27 mouse cellular contexts compared by ENCODE assay signal in the genomic region with DNA sequence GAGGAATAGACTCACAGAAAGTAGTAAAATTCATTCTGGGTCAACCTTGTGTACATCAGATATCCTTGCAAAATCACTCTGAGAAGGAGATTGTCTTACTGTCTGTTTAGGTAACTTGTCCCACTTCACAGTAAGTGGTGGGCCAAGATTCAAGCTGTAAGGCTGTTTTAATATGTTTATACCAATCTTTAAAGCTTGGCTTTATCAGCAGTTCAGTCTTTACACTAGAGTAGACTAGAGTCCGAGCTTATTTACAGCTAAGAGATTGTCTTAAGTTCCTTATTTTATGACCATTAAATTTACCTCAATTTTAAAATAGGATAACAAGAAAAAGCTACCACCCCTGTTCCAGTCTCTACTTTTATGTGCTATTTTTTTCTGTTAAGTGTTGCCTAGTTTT.
"Had no signal": no experiment of that assay in that cellular context is flagged by ENCODE, and none has a peak within 500 bp of the region (broad histone marks: within the 10 kb centered on the region; RNA-seq: fewer than 3 reads in every experiment).

No protein-coding gene starts in this region.

- H3K4me3 ChIP-seq: embryonic facial prominence, embryonic 10.5 days; embryonic facial prominence, embryonic 12.5 days; embryonic facial prominence, embryonic 13.5 days; embryonic facial prominence, embryonic 15.5 days; erythroblast, embryonic 14.5 days; forebrain, embryonic 10.5 days; forebrain, embryonic 12.5 days; forebrain, embryonic 13.5 days; forebrain, embryonic 15.5 days; heart, adult 2 months; heart, embryonic 10.5 days had no signal

- H3K9me3 ChIP-seq: embryonic facial prominence, embryonic 10.5 days; embryonic facial prominence, embryonic 12.5 days; embryonic facial prominence, embryonic 13.5 days; embryonic facial prominence, embryonic 15.5 days; forebrain, embryonic 10.5 days; forebrain, embryonic 12.5 days; forebrain, embryonic 13.5 days; forebrain, embryonic 15.5 days; heart, embryonic 10.5 days had no signal

- H3K27me3 ChIP-seq: embryonic facial prominence, embryonic 12.5 days; embryonic facial prominence, embryonic 13.5 days; embryonic facial prominence, embryonic 15.5 days; forebrain, embryonic 12.5 days; forebrain, embryonic 13.5 days; forebrain, embryonic 15.5 days had no signal

- H3K36me3 ChIP-seq: embryonic facial prominence, embryonic 12.5 days; embryonic facial prominence, embryonic 15.5 days; forebrain, embryonic 12.5 days; forebrain, embryonic 15.5 days had no signal

- H3K4me2 ChIP-seq: embryonic facial prominence, embryonic 12.5 days; embryonic facial prominence, embryonic 13.5 days; embryonic facial prominence, embryonic 15.5 days; forebrain, embryonic 12.5 days; forebrain, embryonic 13.5 days; forebrain, embryonic 15.5 days had no signal

- H3K9ac ChIP-seq: embryonic facial prominence, embryonic 12.5 days; embryonic facial prominence, embryonic 13.5 days; embryonic facial prominence, embryonic 15.5 days; forebrain, embryonic 12.5 days; forebrain, embryonic 13.5 days; forebrain, embryonic 15.5 days had no signal

- H3K4me1 ChIP-seq: embryonic facial prominence, embryonic 12.5 days had no signal

- DNase-seq: cerebellum, adult 8-10 months; cerebellum, adult 9-10 months; cerebellum, adult 9-11 months; cerebellum, postnatal 10 days; cerebellum, postnatal 14 days; cerebellum, postnatal 25 days; cerebellum, postnatal 36 days; embryo, embryonic 11 days; gastrocnemius, postnatal 10 days; gastrocnemius, postnatal 14 days; gastrocnemius, postnatal 25 days; gastrocnemius, postnatal 36 days; heart, adult 11 months; heart, adult 18-20 months; heart, adult 2 months had no signal

- ATAC-seq: forebrain, embryonic 13.5 days; forebrain, embryonic 14.5 days; forebrain, embryonic 15.5 days; forebrain, embryonic 16.5 days had no signal

- H3K27ac ChIP-seq: embryonic facial prominence, embryonic 10.5 days; embryonic facial prominence, embryonic 12.5 days; embryonic facial prominence, embryonic 13.5 days; embryonic facial prominence, embryonic 15.5 days; forebrain, embryonic 10.5 days; forebrain, embryonic 12.5 days; forebrain, embryonic 13.5 days; forebrain, embryonic 15.5 days; heart, adult 2 months; heart, embryonic 10.5 days had no signal
